Mouse (Mus musculus) Patski (cell line): ENCODE measurements around the gene Grap2. TPM values are rescaled to one million over a fixed set of nuclear protein-coding genes. Genes with fewer than 3 reads are reported as not detected.

Source experiments
- ATAC-seq: fragments of 100-300 bp; one replicate; pipeline ENCODE4 v1.8.0; 2021
- CTCF ChIA-PET: fragments of 350-600 bp; sonication (Branson Sonifier 250); formaldehyde crosslinking; loops from one replicate; lab custom pipeline; 2022; ENCODE audit warnings: inconsistent platforms; lab: Charles Lee
- POLR2A ChIA-PET: fragments of 350-600 bp; sonication (Branson Sonifier 250); formaldehyde crosslinking; loops from one replicate; lab custom pipeline; 2022; ENCODE audit warnings: antibody characterized with exemption, inconsistent platforms; lab: Charles Lee
- DNase-seq: peaks from one replicate; pipeline ENCODE4 v3.0.0-alpha.2; 2011; ENCODE audit warnings: low read depth, low spot score
- H3K27me3 ChIP-seq: fragments of 371-371 bp; one replicate; pipeline ENCODE4 v1.5.1; 2021
- CTCF ChIP-seq: fragments of 100-300 bp; IDR thresholded peaks from one replicate; pipeline ENCODE4 v1.5.1; 2021
- in situ Hi-C: fragments of 300-500 bp; cut with MboI; formaldehyde crosslinking; loops from 3 replicates; pipeline ENCODE4 v1.11.1; 2018; ENCODE audit warnings: low pct_unique_long_range_greater_than_20kb, mixed read lengths
- polyA plus RNA-seq: library from polyadenylated mRNA; unstranded; gene quantifications from one replicate; pipeline ENCODE4 v1.2.3, GENCODE M21; 2021

Grap2 gene
- polyA plus RNA-seq, 1 experiment from 2014 or later, result not detected

GRCm38 (mm10) chr15:80701481-80702257 lies 129.3 kb downstream of the Grap2 start:
- ATAC-seq, result no peak
- in situ Hi-C loops, result loop anchor here (25.0 kb wide), 1 partner anchor 186 kb away; no protein-coding TSS in a partner anchor
- DNase-seq, result no peak
- TF ChIP-seq CTCF, result no peak
- ChIA-PET CTCF (interaction anchor here (1.2 kb wide), 1 partner anchor 441 kb away, joined by 3 read pairs; no protein-coding TSS in a partner anchor), POLR2A (interaction anchor here (0.6 to 1.3 kb wide), 2 partner anchors 341 to 459 kb away, joined by 3 read pairs; no protein-coding TSS in a partner anchor)
- peaks cover 8% of the 10 kb centered on the region for H3K27me3 ChIP-seq

Other genes starting within 250 kb of the Grap2 start
- gene Enthd1, start 7.4 kb upstream of the Grap2 start, polyA plus RNA-seq, result not detected
- gene Fam83f, start 99.3 kb downstream of the Grap2 start, polyA plus RNA-seq, result not detected
- 13.9 TPM for gene Tnrc6b, start 138.7 kb downstream of the Grap2 start, polyA plus RNA-seq